9 mouse cellular contexts compared by ENCODE assay signal in genomic region chr11:117888168-117888852, GRCm38 (mm10). TPM values are rescaled to one million over a fixed set of nuclear protein-coding genes. Genes with fewer than 3 reads are reported as not detected.
DNase-seq lines count a peak whose midpoint lies in the region; ATAC-seq and TF ChIP-seq lines count a peak whose summit lies in the region.
"Had no signal": no experiment of that assay in that cellular context is flagged by ENCODE, and none has a peak within 500 bp of the region (broad histone marks: within the 10 kb centered on the region; RNA-seq: fewer than 3 reads in every experiment).

No protein-coding gene starts in this region.

- H3K4me2 ChIP-seq in kidney, postnatal 0 days (ENCODE audit: low read length), result 0 out of 2 replicates have a peak overlapping the region, but pooled peaks have one; percentile 38
- peak overlapping the region; percentile 53 for H3K4me2 ChIP-seq in neural tube, embryonic 13.5 days

- no peaks in the 10 kb centered on the region for H3K9me3 ChIP-seq in kidney, postnatal 0 days (replicated peaks; ENCODE audit: low read length)
- no peaks in the 10 kb centered on the region for H3K9me3 ChIP-seq in forebrain, embryonic 10.5 days
- no peaks in the 10 kb centered on the region for H3K9me3 ChIP-seq in limb, embryonic 10.5 days (replicated peaks)
- no peaks in the 10 kb centered on the region for H3K9me3 ChIP-seq in neural tube, embryonic 13.5 days

- TF ChIP-seq CTCF in kidney, postnatal 0 days (IDR thresholded peaks at IDR 0.05; ENCODE audit: low read depth), result no peak

- 0 out of 2 replicates have a peak overlapping the region, but pooled peaks have one; percentile 32 for H3K9ac ChIP-seq in kidney, postnatal 0 days (ENCODE audit: low read depth, low read length)
- H3K9ac ChIP-seq in neural tube, embryonic 13.5 days, result no peak overlapping the region; the same call in 1 of the 2 replicates

- peaks cover 41% of the 10 kb centered on the region for H3K4me1 ChIP-seq in kidney, postnatal 0 days (replicated peaks; ENCODE audit: insufficient read depth, low read length)
- H3K4me1 ChIP-seq in forebrain, embryonic 10.5 days, result peaks cover 36% of the 10 kb centered on the region
- H3K4me1 ChIP-seq in limb, embryonic 10.5 days, result peaks cover 52% of the 10 kb centered on the region
- peaks cover 41% of the 10 kb centered on the region for H3K4me1 ChIP-seq in neural tube, embryonic 13.5 days (replicated peaks)

- peaks cover 4% of the 10 kb centered on the region; the same call in 1 of the 2 replicates for H3K27me3 ChIP-seq in kidney, postnatal 0 days (ENCODE audit: insufficient read depth, low read length)
- peaks cover 100% of the 10 kb centered on the region for H3K27me3 ChIP-seq in forebrain, embryonic 10.5 days (ENCODE audit: poor library complexity, severe bottlenecking)
- H3K27me3 ChIP-seq in limb, embryonic 10.5 days (ENCODE audit: low read depth, poor library complexity, severe bottlenecking), result peaks cover 86% of the 10 kb centered on the region
- peaks cover 70% of the 10 kb centered on the region for H3K27me3 ChIP-seq in neural tube, embryonic 13.5 days

- 25% methylated on average over 20 of the region's 20 CpGs for WGBS in kidney, postnatal 0 days
- WGBS in forebrain, embryonic 10.5 days, result 8% methylated on average over 20 of the region's 20 CpGs
- WGBS in limb, embryonic 10.5 days, result 6% methylated on average over 20 of the region's 20 CpGs
- 13% methylated on average over 20 of the region's 20 CpGs for WGBS in neural tube, embryonic 13.5 days

- no peak for ATAC-seq in kidney, postnatal 0 days (replicated peaks; ENCODE audit: low FRiP score, low read depth)
- ATAC-seq in neural tube, embryonic 13.5 days (ENCODE audit: low read depth), result 0 out of 2 replicates have a peak, but pooled peaks have one; percentile 16
- ATAC-seq: inflammation-experienced regulatory T-cells, adult 6 months had no signal

- no peak overlapping the region for H3K4me3 ChIP-seq in kidney, postnatal 0 days (replicated peaks; ENCODE audit: low read depth, low read length)
- peak overlapping the region; percentile 47 for H3K4me3 ChIP-seq in forebrain, embryonic 10.5 days
- peak overlapping the region; percentile 49 for H3K4me3 ChIP-seq in limb, embryonic 10.5 days
- peak overlapping the region; percentile 19; the same call in 1 of the 2 replicates for H3K4me3 ChIP-seq in neural tube, embryonic 13.5 days

- no peak for DNase-seq in kidney, postnatal 0 days (ENCODE audit: low spot score)
- no peak for DNase-seq in kidney, postnatal 36 days
- peak; percentile 24 for DNase-seq in forebrain, embryonic 10.5 days (ENCODE audit: extremely low spot score, low spot score)
- no peak for DNase-seq in limb, embryonic 10.5 days (ENCODE audit: low spot score)
- DNase-seq in thymus, postnatal 14 days, result no peak
- no peak for DNase-seq in cerebellum, adult 18-20 months
- DNase-seq in urinary bladder, postnatal 4 days (ENCODE audit: low spot score in 2 of 2), result no peak

- H3K27ac ChIP-seq in kidney, postnatal 0 days, result no peak overlapping the region
- H3K27ac ChIP-seq in forebrain, embryonic 10.5 days, result peak overlapping the region; percentile 81
- H3K27ac ChIP-seq in limb, embryonic 10.5 days, result peak overlapping the region; percentile 83
- no peak overlapping the region for H3K27ac ChIP-seq in neural tube, embryonic 13.5 days (replicated peaks)

- no peaks in the 10 kb centered on the region for H3K36me3 ChIP-seq in kidney, postnatal 0 days (ENCODE audit: insufficient read depth, low read length)
- H3K36me3 ChIP-seq in forebrain, embryonic 10.5 days (replicated peaks), result no peaks in the 10 kb centered on the region
- H3K36me3 ChIP-seq in limb, embryonic 10.5 days, result no peaks in the 10 kb centered on the region
- no peaks in the 10 kb centered on the region for H3K36me3 ChIP-seq in neural tube, embryonic 13.5 days

RNA-seq across cellular contexts. Expression of gene Tha1, which starts 15.0 kb away (rescaled TPM):
- 6.4 and 7.1 TPM in 2 replicates for polyA plus RNA-seq in kidney, postnatal 0 days (2015; fragmentation: Nextera tagmentation; extraction: Ambion mirVana)
- polyA plus RNA-seq in forebrain, embryonic 10.5 days (2016; fragmentation: Nextera tagmentation; extraction: Ambion mirVana), result 4.4 and 6.4 TPM in 2 replicates
- 2.4 and 3.3 TPM in 2 replicates for polyA plus RNA-seq in limb, embryonic 10.5 days (2016; fragmentation: Nextera tagmentation; extraction: Ambion mirVana)
- 2.4 and 3.0 TPM in 2 replicates for polyA plus RNA-seq in neural tube, embryonic 13.5 days (2015; fragmentation: Nextera tagmentation; extraction: Ambion mirVana)

RNA-seq across cellular contexts. Expression of gene Tmem235, which starts 27.8 kb away (rescaled TPM):
- not detected in 2 replicates for polyA plus RNA-seq in kidney, postnatal 0 days (2015; fragmentation: Nextera tagmentation; extraction: Ambion mirVana)
- polyA plus RNA-seq in forebrain, embryonic 10.5 days (2016; fragmentation: Nextera tagmentation; extraction: Ambion mirVana), result not detected in 2 replicates
- polyA plus RNA-seq in limb, embryonic 10.5 days (2016; fragmentation: Nextera tagmentation; extraction: Ambion mirVana), result not detected in 2 replicates
- not detected in 2 replicates for polyA plus RNA-seq in neural tube, embryonic 13.5 days (2015; fragmentation: Nextera tagmentation; extraction: Ambion mirVana)
- polyA plus RNA-seq: inflammation-experienced regulatory T-cells, adult 6 months had no signal

RNA-seq across cellular contexts. Expression of gene Birc5, which starts 39.3 kb away (rescaled TPM):
- 145 and 155 TPM in 2 replicates for polyA plus RNA-seq in kidney, postnatal 0 days (2015; fragmentation: Nextera tagmentation; extraction: Ambion mirVana)
- polyA plus RNA-seq in forebrain, embryonic 10.5 days (2016; fragmentation: Nextera tagmentation; extraction: Ambion mirVana), result 412 and 424 TPM in 2 replicates
- polyA plus RNA-seq in limb, embryonic 10.5 days (2016; fragmentation: Nextera tagmentation; extraction: Ambion mirVana), result 395 and 434 TPM in 2 replicates
- polyA plus RNA-seq in neural tube, embryonic 13.5 days (2015; fragmentation: Nextera tagmentation; extraction: Ambion mirVana), result 50.1 and 68.8 TPM in 2 replicates

Comparison
In these comparisons a context has a peak if more than half of its experiments do, and no peak if none do; other contexts are left out.
1. H3K27ac ChIP-seq: peak in forebrain, embryonic 10.5 days (single experiment) and limb, embryonic 10.5 days (single experiment); none in kidney, postnatal 0 days (single experiment) and neural tube, embryonic 13.5 days (single experiment).